Comparison of ENCODE assay signal across 8 mouse cellular contexts in the genomic region with DNA sequence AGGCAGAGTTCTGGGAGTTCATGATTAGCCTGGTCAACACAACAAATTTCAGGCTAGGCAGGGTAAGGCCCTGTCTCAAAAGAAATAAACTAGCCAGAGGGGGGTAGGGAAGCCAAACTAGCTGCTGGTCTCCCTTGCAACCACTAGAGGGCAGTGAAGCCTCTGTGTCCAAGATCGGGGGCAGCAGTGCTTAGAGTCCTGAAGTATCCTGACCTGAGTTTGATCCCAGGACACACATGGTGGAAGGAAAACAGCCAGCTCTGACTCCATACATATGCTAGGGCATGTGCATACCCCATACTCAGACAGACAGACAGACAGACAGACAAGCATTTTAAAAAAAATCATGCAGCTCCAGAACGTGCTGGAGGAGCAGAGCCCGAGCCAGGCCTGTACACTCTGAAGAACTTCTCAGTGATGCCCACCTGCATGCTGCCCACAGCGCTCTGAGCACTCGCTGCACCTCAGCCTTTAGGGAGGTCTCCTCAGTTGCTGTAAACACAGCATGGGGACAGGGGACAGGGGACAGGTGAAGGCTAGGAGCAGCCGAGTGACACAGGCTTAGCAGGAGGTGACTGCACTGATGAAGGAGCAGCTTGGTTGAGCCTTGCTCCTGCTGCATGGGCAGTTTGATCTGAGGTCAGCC. TPM values are rescaled to one million over a fixed set of nuclear protein-coding genes. Genes with fewer than 3 reads are reported as not detected.
DNase-seq lines count a peak whose midpoint lies in the region; ATAC-seq and TF ChIP-seq lines count a peak whose summit lies in the region.

No protein-coding gene starts in this region.

- whole genome bisulfite sequencing in heart, embryonic 10.5 days: 65% methylated on average over 6 of the region's 6 CpGs
- 68% methylated on average over 6 of the region's 6 CpGs for WGBS in heart, embryonic 13.5 days
- 67% methylated on average over 6 of the region's 6 CpGs for WGBS in kidney, postnatal 0 days
- WGBS in stomach, embryonic 15.5 days: 70% methylated on average over 6 of the region's 6 CpGs

- no peaks in the 10 kb centered on the region for H3K27me3 ChIP-seq in heart, embryonic 10.5 days (ENCODE audit: insufficient read depth, poor library complexity, severe bottlenecking)
- no peaks in the 10 kb centered on the region for H3K27me3 ChIP-seq in heart, embryonic 13.5 days (replicated peaks)
- H3K27me3 ChIP-seq in kidney, postnatal 0 days (ENCODE audit: insufficient read depth, low read length): no peaks in the 10 kb centered on the region
- H3K27me3 ChIP-seq in stomach, embryonic 15.5 days (replicated peaks): no peaks in the 10 kb centered on the region

- ATAC-seq in heart, embryonic 13.5 days (ENCODE audit: extremely low read depth, insufficient number of reproducible peaks, low FRiP score, low TSS enrichment): 0 out of 2 replicates have a peak, but pooled peaks have one; percentile 17
- ATAC-seq in kidney, postnatal 0 days (replicated peaks; ENCODE audit: low FRiP score, low read depth): peak; percentile 22
- peak; percentile 62 for ATAC-seq in megakaryocyte, adult 5-6 weeks (ENCODE audit: poor library complexity, severe bottlenecking)
- 0 out of 2 replicates have a peak, but pooled peaks have one; percentile 2 for ATAC-seq in stomach, embryonic 15.5 days (ENCODE audit: insufficient read depth, low FRiP score, low read depth)

- H3K9ac ChIP-seq in heart, embryonic 13.5 days: no peak overlapping the region
- H3K9ac ChIP-seq in kidney, postnatal 0 days (ENCODE audit: low read depth, low read length): no peak overlapping the region
- no peak overlapping the region for H3K9ac ChIP-seq in stomach, embryonic 15.5 days

- peak; percentile 94 for TF ChIP-seq CTCF in kidney, postnatal 0 days (IDR thresholded peaks at IDR 0.05; ENCODE audit: low read depth)

- H3K4me1 ChIP-seq in heart, embryonic 10.5 days: peaks cover 19% of the 10 kb centered on the region
- peaks cover 8% of the 10 kb centered on the region for H3K4me1 ChIP-seq in heart, embryonic 13.5 days
- H3K4me1 ChIP-seq in kidney, postnatal 0 days (replicated peaks; ENCODE audit: insufficient read depth, low read length): no peaks in the 10 kb centered on the region
- no peaks in the 10 kb centered on the region for H3K4me1 ChIP-seq in stomach, embryonic 15.5 days

- H3K27ac ChIP-seq in heart, embryonic 10.5 days: no peak overlapping the region
- no peak overlapping the region for H3K27ac ChIP-seq in heart, embryonic 13.5 days (replicated peaks)
- no peak overlapping the region for H3K27ac ChIP-seq in kidney, postnatal 0 days
- H3K27ac ChIP-seq in stomach, embryonic 15.5 days: no peak overlapping the region

- no peaks in the 10 kb centered on the region for H3K9me3 ChIP-seq in heart, embryonic 10.5 days
- no peaks in the 10 kb centered on the region for H3K9me3 ChIP-seq in heart, embryonic 13.5 days
- H3K9me3 ChIP-seq in kidney, postnatal 0 days (replicated peaks; ENCODE audit: low read length): no peaks in the 10 kb centered on the region
- H3K9me3 ChIP-seq in stomach, embryonic 15.5 days: no peaks in the 10 kb centered on the region

- peaks cover 24% of the 10 kb centered on the region; the same call in 1 of the 2 replicates for H3K36me3 ChIP-seq in heart, embryonic 10.5 days
- peaks cover 19% of the 10 kb centered on the region for H3K36me3 ChIP-seq in heart, embryonic 13.5 days
- 0 out of 2 replicates have a peak, but pooled peaks cover 13% of the 10 kb centered on the region for H3K36me3 ChIP-seq in kidney, postnatal 0 days (ENCODE audit: insufficient read depth, low read length)
- H3K36me3 ChIP-seq in stomach, embryonic 15.5 days: peaks cover 9% of the 10 kb centered on the region; the same call in 1 of the 2 replicates

- DNase-seq in heart, adult 11 months: peak; percentile 94
- DNase-seq in heart, embryonic 10.5 days (ENCODE audit: low spot score): no peak
- peak; percentile 86 for DNase-seq in NIH3T3 (ENCODE audit: low read depth)
- DNase-seq in cerebellum, postnatal 36 days: peak; percentile 33 to 39
- DNase-seq in kidney, postnatal 0 days (ENCODE audit: low spot score): peak; percentile 87

- no peak overlapping the region for H3K4me2 ChIP-seq in heart, embryonic 13.5 days
- H3K4me2 ChIP-seq in kidney, postnatal 0 days (ENCODE audit: low read length): no peak overlapping the region
- no peak overlapping the region for H3K4me2 ChIP-seq in stomach, embryonic 15.5 days

- H3K4me3 ChIP-seq in heart, embryonic 10.5 days: no peak overlapping the region
- H3K4me3 ChIP-seq in heart, embryonic 13.5 days: no peak overlapping the region
- H3K4me3 ChIP-seq in kidney, postnatal 0 days (replicated peaks; ENCODE audit: low read depth, low read length): no peak overlapping the region
- H3K4me3 ChIP-seq in stomach, embryonic 15.5 days (replicated peaks): no peak overlapping the region

RNA-seq across cellular contexts. Expression of a gene that starts 18.3 kb away (rescaled TPM):
- 12.7 and 16.5 TPM in 2 replicates for polyA plus RNA-seq in heart, embryonic 10.5 days (2016; fragmentation: Nextera tagmentation; extraction: Ambion mirVana)
- 8.3 and 10.7 TPM in 2 replicates for polyA plus RNA-seq in heart, embryonic 13.5 days (2015; fragmentation: Nextera tagmentation; extraction: Ambion mirVana)
- 34.2 and 35.8 TPM in 2 replicates for polyA plus RNA-seq in kidney, postnatal 0 days (2015; fragmentation: Nextera tagmentation; extraction: Ambion mirVana)
- 74.3 and 89.0 TPM in 2 replicates for total RNA-seq in megakaryocyte, adult 5-6 weeks (2015)
- 48.1 and 51.6 TPM in 2 replicates for total RNA-seq in megakaryocyte, adult 5-6 weeks (2017)
- 19.6 and 21.5 TPM in 2 replicates for polyA plus RNA-seq in stomach, embryonic 15.5 days (2015; fragmentation: Nextera tagmentation; extraction: Ambion mirVana)

Comparison
In these comparisons a context has a peak if more than half of its experiments do, and no peak if none do; other contexts are left out.
1. ATAC-seq: peak in every context shown above with its lines; median percentile 62 in megakaryocyte, adult 5-6 weeks; 22 in kidney, postnatal 0 days; 17 in heart, embryonic 13.5 days; 2 in stomach, embryonic 15.5 days.